Mouse (Mus musculus) olfactory bulb, adult 2 months (tissue): ENCODE data around the gene Dock4. TPM values are rescaled to one million over a fixed set of nuclear protein-coding genes. Genes with fewer than 3 reads are reported as not detected.

ENCODE experiments used
- H3K27ac ChIP-seq: fragments of 200-500 bp; 2 replicates; pipeline ENCODE4 v1.5.1; 2012; ENCODE audit warnings: low read depth, low read length; ENCODE audit not compliant: insufficient read depth
- H3K4me1 ChIP-seq: fragments of 200-500 bp; 2 replicates; pipeline ENCODE4 v1.6.1; 2012; ENCODE audit warnings: low read length; ENCODE audit not compliant: control insufficient read depth, insufficient read depth
- H3K4me3 ChIP-seq: fragments of 200-500 bp; 2 replicates; pipeline ENCODE4 v1.5.1; 2012; ENCODE audit warnings: mild to moderate bottlenecking, low read depth, low read length, moderate library complexity; ENCODE audit not compliant: insufficient read depth
- CTCF ChIP-seq: fragments of 200-500 bp; IDR thresholded peaks from 2 replicates; pipeline ENCODE4 v1.5.1; 2012; ENCODE audit warnings: low read depth, mild to moderate bottlenecking, low read length, moderate library complexity; ENCODE audit not compliant: insufficient read depth
- POLR2A ChIP-seq: fragments of 200-500 bp; IDR thresholded peaks from 2 replicates; pipeline ENCODE4 v1.6.1; 2012; ENCODE audit warnings: mild to moderate bottlenecking, low read depth, low read length, moderate library complexity; ENCODE audit not compliant: insufficient read depth
- WGBS: fragments of 180-500 bp; shearing (Covaris S2); methylation state at CpG from one replicate; pipeline ENCODE4 v1.1.7; 2018; 5-methylcytosine and 5-hydroxymethylcytosine counted together
- polyA plus RNA-seq: library from polyadenylated mRNA; stranded (reverse); fragments of >200 nt; gene quantifications from 2 replicates; pipeline ENCODE4 v1.2.4, GENCODE M21; 2012; ENCODE audit warnings: low replicate concordance; ENCODE audit not compliant: missing spikeins, insufficient read depth, insufficient read length

Gene Dock4
- polyA plus RNA-seq, 1 experiment = not detected

DNA sequence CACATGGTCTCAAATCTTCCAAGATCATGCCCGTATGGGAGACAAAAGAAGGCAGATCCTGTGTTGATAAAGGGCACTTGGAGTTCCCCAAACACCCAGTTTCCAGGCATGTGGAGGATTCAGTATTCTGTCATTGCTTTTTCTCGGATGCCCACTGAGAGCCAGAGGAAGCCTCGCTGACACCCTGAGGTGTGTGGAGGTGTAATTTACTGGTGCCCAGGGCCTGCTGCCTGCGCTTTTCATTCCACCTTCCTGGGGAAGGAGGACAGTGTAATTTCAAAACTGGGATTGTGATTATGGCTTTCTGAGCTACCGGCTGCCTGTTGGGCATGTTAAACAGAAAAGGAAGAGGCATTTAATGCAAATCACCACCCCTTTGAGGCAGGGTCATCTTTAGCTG, 101.1 kb downstream of the Dock4 start:
- no peak overlapping the region for H3K27ac ChIP-seq
- H3K4me1 ChIP-seq = peaks cover 3% of the 10 kb centered on the region; the same call in 1 of the 2 replicates
- 67% methylated on average over 5 of the region's 5 CpGs for WGBS
- H3K4me3 ChIP-seq = no peak overlapping the region
- TF ChIP-seq POLR2A (no peak), CTCF (no peak)

- no peak for TF ChIP-seq CTCF
- TF ChIP-seq POLR2A = no peak
- H3K27ac ChIP-seq = no peak overlapping the region
- 81% methylated on average over 3 of the region's 3 CpGs for WGBS
- H3K4me1 ChIP-seq = peaks cover 3% of the 10 kb centered on the region; the same call in 1 of the 2 replicates
- no peak overlapping the region for H3K4me3 ChIP-seq
Observed at GRCm38 (mm10) chr12:40551317-40551716, 105.6 kb downstream of the Dock4 start.

- 64% methylated on average over 1 of the region's 1 CpGs for WGBS
- TF ChIP-seq CTCF (no peak), POLR2A (no peak)
- H3K4me3 ChIP-seq = no peak overlapping the region
- no peak overlapping the region for H3K27ac ChIP-seq
- no peaks in the 10 kb centered on the region for H3K4me1 ChIP-seq
Observed at GRCm38 (mm10) chr12:40552201-40552600, 106.4 kb downstream of the Dock4 start.

DNA sequence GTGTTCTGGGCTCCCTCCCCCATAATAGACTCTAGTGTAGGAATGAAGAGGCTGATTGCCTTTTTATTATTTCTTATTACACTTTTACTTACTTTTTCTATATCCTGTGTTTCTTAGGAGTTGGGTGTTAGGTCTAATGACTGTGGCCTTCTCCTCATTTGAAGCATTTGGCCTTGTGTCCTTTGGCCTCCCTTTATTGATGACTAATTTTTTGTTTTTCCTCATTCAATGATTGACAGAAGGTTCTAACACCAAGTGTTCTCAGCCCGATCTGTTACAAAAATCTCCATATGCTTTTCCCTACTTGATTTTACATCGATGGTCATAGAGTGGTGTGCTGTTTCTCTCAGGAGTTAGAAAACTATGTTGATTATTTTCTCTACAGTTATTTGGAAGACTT, 108.2 kb downstream of the Dock4 start:
- no peak overlapping the region for H3K4me3 ChIP-seq
- H3K4me1 ChIP-seq = no peaks in the 10 kb centered on the region
- 95% methylated on average over 2 of the region's 2 CpGs for WGBS
- no peak overlapping the region for H3K27ac ChIP-seq
- TF ChIP-seq POLR2A = no peak
- TF ChIP-seq CTCF = no peak

DNA sequence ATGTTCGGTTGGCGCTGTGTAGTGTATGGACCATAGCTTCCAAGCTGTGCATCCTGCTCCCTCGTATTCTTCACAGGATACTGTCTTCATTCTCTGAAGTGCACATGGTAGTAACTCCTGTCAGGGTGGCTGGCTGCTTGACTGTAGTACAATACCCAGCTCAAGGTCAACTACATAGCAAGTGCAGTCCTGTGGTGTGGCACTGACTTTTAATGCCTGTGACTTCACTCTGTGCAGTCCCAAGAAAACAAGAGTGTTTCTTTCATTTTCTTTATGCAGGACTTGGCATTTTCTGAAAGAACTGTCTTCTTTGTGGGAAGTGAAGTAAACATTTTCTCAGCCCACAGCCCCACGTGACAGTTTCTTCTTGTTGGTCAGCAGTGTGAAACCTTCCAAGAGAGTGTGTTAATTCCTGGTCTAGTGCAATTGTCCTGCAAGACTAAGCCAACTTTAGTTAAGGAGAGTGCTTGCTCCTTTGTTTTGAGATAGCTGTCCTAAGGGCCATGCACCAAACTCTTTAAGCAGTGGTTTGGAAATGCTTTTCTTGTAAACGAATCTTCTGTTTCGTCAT, 109.3 kb downstream of the Dock4 start:
- WGBS = 85% methylated on average over 6 of the region's 6 CpGs
- H3K27ac ChIP-seq = no peak overlapping the region
- no peak for TF ChIP-seq CTCF
- TF ChIP-seq POLR2A = no peak
- no peak overlapping the region for H3K4me3 ChIP-seq
- no peaks in the 10 kb centered on the region for H3K4me1 ChIP-seq

GRCm38 (mm10) chr12:40558600-40558999, 112.8 kb downstream of the Dock4 start:
- no peak overlapping the region for H3K27ac ChIP-seq
- TF ChIP-seq CTCF = no peak
- TF ChIP-seq POLR2A = no peak
- no peaks in the 10 kb centered on the region for H3K4me1 ChIP-seq
- WGBS = 87% methylated on average over 3 of the region's 3 CpGs
- no peak overlapping the region for H3K4me3 ChIP-seq

DNA sequence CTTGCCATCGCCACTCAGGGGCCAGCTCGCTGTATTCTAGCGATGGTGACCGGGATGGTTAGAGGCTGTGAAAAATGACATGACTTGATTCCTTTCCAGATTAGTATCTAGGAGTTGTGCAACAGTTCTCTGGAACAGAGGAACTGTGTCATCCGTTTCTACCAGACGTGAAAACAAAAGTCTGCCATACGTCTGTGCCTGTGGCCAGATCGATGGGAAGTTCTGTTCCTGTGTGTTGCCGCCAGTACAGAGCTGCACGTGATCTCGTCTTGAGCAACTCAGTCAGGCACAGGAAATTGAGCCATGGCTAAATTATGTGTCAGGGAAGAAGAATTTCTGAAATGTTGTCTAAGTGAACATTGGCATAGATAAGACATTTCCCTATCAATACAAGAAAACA, 113.4 kb downstream of the Dock4 start:
- 92% methylated on average over 11 of the region's 11 CpGs for WGBS
- no peak for TF ChIP-seq CTCF
- no peak for TF ChIP-seq POLR2A
- Histone ChIP-seq H3K4me3 (no peak overlapping the region), H3K27ac (no peak overlapping the region), H3K4me1 (no peaks in the 10 kb centered on the region)

DNA sequence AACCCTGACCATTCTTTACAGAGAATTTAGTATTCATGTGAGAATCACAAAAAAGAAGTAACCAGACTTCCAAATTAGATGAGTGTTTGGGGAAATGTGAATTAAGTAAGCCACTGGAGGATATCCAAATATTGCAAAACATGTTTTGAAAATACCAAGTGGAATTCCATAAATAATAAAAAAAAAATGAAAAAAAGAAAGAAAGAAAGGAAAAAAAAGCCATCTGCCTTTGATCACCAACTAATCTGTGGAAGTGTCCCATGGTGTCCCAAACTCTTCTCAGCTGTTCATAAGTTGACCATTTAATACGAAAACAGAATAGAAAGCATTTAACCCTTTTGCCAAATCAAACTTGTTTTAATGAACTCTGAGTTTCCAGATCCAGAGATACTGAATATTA, 118.0 kb downstream of the Dock4 start:
- 0 out of 2 replicates have a peak, but pooled peaks cover 2% of the 10 kb centered on the region for H3K4me1 ChIP-seq
- no peak overlapping the region for H3K4me3 ChIP-seq
- H3K27ac ChIP-seq = no peak overlapping the region
- WGBS = 79% methylated on average over 1 of the region's 1 CpGs
- TF ChIP-seq POLR2A (no peak), CTCF (no peak)

GRCm38 (mm10) chr12:40564261-40564660, 118.5 kb downstream of the Dock4 start:
- H3K4me1 ChIP-seq = 0 out of 2 replicates have a peak, but pooled peaks cover 2% of the 10 kb centered on the region
- no peak overlapping the region for H3K4me3 ChIP-seq
- H3K27ac ChIP-seq = no peak overlapping the region
- WGBS = 87% methylated on average over 2 of the region's 2 CpGs
- TF ChIP-seq POLR2A = no peak
- TF ChIP-seq CTCF = no peak
